Mouse (Mus musculus): Measurements from ENCODE around the gene Tceanc.

GRCm38 (mm10) chrX:166468321-166468720, 50.0 kb downstream of the Tceanc start:
- TF ChIP-seq CTCF (IDR thresholded peaks at IDR 0.05; ENCODE audit: low read depth, low read length) (no peak), GATA1 (IDR thresholded peaks at IDR 0.05; ENCODE audit: borderline replicate concordance, low read length) (no peak), POLR2AphosphoS5 (IDR thresholded peaks at IDR 0.05; ENCODE audit: insufficient replicate concordance, low read depth, low read length) (no peak), TAL1 (conservative IDR thresholded peaks at IDR 0.05; ENCODE audit: low read depth, low read length) (no peak)
